Mouse (Mus musculus): ENCODE data around the gene Dlx5.

DNA sequence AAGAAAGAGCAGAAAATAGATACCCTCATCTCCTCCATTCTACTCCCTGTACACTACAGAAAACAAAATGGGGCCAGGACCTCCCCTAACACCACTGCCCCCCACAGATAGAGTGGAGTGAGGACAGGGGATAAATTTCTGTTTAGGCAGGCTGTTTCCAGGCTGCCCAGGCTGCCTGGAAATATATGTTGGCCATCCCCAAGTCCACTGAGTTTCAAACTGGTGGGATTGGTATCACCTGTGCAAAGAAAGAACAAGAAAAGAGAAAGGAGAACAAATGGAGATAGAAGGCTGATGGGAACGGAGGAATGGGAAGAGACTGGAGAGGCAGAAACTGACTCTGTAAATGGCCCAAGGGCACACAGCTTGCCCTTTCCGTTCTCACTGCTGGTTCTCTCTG lies 5.7 kb downstream of the Dlx5 start:
- TF ChIP-seq CTCF (IDR thresholded peaks at IDR 0.05; ENCODE audit: borderline replicate concordance, insufficient read depth, low read length) = no peak
- no peak for TF ChIP-seq POLR2A (IDR thresholded peaks at IDR 0.05; ENCODE audit: low read depth, low read length)

All from embryonic fibroblast, embryonic 13.5 days (primary cell).